Mouse (Mus musculus) heart, adult 8-10 months (tissue): ENCODE measurements at regions not wholly inside any gene's neighbourhood (a gene's known extent, or its start where the extent isn't known, plus 50 kb on each side); places are given as distances from the start of the nearest gene placed in this dataset.
A peak's percentile ranks its signal among the peaks of the same experiment; 100 is the strongest.

ENCODE experiments used
- DNase-seq: peaks from one replicate; pipeline ENCODE4 v3.0.0; 2022; ENCODE audit warnings: low spot score

DNA sequence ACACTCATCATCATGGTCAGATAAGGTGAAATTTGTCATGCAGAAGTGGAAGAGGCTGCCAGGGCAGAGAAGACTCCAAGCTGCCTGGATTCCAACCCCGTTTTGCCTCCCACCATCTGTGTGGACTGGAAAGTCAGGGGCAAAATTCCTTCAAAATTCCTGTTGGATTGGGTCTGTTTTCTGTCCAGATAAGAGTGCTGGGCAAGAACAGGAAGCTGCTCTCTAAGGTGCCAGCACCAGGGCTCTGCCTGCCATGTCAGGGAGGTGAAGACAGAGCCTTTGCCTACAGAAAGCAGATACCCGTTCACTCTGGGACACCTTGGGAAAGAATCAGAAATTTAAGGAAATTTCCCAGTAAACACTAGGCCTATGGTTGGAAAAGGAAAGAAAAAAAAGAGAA, 112.5 kb upstream of the Sash1 start:
- DNase-seq: no peak

DNA sequence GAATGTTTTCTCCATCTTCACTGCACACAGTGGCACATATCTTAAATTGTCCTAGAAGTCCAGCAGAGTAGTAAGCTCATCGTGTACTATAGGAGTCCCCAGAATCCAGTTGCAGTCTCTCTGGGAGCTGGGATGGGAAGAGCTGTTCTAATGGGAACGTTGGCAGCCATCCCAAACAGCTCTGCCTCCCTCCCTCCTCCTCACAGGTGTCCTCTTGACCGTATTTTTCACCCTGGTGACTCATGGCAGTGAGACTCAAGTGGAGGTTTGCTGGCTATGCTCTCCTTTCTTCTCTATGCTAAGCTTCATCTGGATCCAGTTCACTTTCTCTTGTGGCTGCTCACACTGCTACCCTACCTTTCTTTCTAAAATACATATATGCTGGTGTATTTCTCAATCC, 109.2 kb upstream of the Sash1 start:
- no peak for DNase-seq

GRCm38 (mm10) chr10:8986339-8986738, 100.5 kb upstream of the Sash1 start:
- no peak for DNase-seq

DNA sequence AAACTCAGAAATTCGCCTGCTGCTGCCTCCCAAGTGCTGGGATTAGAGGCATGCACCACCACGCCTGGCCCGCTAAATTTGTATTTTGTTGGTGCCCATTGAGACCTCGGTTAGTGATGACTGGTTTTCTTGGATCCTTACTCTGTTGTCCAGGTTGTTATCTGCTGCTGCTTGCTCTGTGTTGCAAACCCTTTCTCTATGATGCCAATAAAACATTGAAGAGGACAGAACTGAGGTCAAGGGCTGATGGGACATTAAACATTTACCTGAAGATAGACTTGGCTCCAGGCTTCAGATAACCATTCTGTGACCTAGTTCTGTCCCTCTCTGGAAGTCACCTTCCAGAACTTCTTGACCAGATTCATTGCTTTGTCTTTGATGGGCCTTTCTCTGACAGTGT, 97.5 kb upstream of the Sash1 start:
- no peak for DNase-seq

GRCm38 (mm10) chr10:8980568-8980967, 94.7 kb upstream of the Sash1 start:
- no peak for DNase-seq

GRCm38 (mm10) chr10:8978595-8978994, 92.7 kb upstream of the Sash1 start:
- DNase-seq: no peak

GRCm38 (mm10) chr10:8973934-8974333, 88.1 kb upstream of the Sash1 start:
- DNase-seq: peak; percentile 34

DNA sequence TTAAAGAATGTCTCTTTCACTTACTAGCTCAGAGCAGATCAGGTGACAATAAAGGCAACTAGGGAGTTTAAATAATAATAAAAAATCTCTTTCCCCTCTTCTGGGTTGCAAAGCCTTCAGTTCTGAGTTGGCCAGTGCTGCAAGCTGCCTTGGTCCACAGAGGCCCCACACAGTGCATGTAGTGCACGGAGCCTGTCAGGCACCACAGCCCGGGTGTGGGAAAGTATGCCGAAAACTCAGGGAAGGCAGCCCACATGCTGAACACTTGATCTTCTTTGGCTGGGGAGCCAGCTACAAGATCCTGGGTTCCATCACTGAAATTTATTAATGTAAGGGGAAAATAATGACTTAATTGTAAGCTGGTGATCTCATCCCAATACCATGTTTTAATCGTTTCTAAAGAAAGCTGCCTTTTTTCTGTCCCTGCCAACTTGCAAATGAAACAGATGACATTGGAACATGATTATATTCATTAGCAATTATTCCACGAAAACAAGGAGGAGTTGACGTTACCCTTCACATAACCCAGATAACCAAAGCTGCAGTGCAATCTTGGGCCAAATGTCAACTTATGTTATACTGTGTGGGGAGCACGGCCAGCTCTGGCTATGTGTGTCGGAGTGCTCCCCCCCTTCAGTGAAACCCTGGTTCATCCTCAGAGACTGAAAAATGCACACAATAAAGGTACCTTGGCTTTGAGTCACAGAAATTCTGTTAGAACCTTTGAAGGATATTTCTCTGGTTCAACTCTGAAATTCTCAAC, 87.1 kb upstream of the Sash1 start:
- DNase-seq: no peak

DNA sequence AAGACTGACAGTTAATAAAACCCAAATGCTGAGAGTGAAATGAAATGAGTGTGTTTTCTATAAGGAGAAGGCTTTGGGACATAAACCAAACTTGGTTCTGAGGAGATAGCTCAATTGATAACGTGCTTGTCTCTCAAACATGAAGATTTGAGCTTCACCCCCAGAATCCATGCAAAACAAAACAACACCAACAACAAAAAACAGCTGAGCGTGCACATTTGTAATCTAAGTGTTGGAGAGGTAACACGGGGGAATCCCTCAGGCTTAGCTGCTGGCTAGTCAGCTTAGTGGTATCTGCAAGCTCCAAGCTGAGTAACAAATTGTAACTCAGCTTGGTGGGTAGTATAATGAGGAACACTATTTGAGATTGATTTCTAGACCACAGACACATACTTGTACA, 84.9 kb upstream of the Sash1 start:
- no peak for DNase-seq

DNA sequence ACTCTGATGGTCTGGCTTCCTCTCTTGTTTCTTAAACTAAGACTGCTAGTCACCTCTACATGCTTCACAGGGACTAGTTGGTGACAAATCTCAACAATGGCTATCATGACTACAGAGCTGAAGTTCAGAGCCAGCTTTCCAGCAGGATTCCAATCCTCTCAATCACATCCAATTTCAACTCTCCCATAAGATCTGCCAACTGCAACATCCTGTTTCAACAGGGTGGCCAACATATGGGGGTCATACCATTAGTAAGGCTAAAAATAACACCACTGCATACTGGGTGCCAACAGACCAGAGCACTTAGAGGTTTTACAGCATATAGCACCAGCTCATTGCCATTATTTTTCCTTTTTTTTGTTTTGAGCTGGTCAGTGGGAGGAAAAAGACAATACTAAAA, 83.7 kb upstream of the Sash1 start:
- DNase-seq: no peak

DNA sequence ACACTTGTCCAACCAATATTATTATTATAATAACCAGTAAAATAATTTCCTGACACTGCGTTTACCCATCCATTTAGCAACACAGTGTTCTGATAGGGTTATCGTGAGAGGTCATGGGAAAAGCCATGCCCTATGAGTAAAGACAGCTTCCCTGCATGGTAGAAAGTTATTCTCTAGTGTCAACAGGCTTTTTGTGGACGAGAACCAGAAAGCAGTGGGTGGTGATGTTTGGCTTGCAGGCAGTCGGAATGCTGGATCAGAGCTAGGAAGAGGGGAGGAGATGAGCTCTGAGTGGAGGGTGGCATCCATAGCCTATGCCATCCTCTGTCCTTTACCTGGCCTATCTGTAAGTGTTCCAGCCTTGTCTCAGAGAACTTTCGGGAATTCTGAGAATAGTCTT, 83.1 kb upstream of the Sash1 start:
- DNase-seq: no peak

- peak; percentile 61 for DNase-seq
Measured at GRCm38 (mm10) chr10:8968276-8968923, 82.5 kb upstream of the Sash1 start.

DNA sequence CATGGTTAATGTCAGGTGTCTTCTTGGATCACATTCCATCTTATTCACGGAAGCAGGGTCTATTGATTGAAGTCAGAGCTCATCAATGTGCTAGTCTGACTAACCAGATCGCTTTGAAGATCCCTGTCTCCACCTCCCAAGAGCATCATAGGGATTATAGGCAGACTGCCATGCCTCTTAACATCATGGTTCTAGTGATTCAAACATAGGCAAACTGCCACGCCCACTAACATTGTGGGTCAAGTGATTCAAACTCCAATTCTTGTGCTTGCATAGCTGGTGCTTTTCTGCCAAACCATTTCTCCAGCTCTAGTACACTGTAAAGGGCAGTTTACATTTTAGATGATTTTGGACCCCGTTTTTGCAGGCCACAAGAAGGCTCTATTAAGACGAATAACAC, 77.1 kb upstream of the Sash1 start:
- DNase-seq: no peak

- no peak for DNase-seq
Measured at GRCm38 (mm10) chr10:8960964-8961675, 75.2 kb upstream of the Sash1 start.

- DNase-seq: no peak
Measured at GRCm38 (mm10) chr10:8960275-8960960, 74.5 kb upstream of the Sash1 start.

GRCm38 (mm10) chr10:8955499-8956211, 69.8 kb upstream of the Sash1 start:
- no peak for DNase-seq

- no peak for DNase-seq
Measured at GRCm38 (mm10) chr10:8954003-8954402, 68.1 kb upstream of the Sash1 start.

DNA sequence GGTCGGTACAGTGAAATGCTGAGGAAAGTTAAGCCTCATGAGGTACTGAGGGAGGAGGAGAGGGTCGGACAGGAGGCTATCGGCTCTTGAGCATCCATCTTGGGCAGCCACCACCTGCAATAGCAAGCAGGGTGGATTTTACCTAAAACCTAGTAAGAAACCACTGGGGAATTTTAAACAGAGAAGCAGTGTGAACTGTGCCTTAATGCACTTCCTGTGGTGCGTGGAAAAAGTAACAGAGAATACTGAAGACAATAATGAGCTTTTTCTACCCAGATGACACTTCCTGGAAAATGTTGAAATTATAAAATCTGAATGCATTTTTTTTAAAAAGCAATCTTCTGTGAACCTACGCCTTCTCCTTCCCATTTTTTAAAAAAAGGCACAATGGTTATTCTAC, 67.1 kb upstream of the Sash1 start:
- no peak for DNase-seq

- no peak for DNase-seq
Measured at GRCm38 (mm10) chr10:8951937-8952336, 66.1 kb upstream of the Sash1 start.

DNA sequence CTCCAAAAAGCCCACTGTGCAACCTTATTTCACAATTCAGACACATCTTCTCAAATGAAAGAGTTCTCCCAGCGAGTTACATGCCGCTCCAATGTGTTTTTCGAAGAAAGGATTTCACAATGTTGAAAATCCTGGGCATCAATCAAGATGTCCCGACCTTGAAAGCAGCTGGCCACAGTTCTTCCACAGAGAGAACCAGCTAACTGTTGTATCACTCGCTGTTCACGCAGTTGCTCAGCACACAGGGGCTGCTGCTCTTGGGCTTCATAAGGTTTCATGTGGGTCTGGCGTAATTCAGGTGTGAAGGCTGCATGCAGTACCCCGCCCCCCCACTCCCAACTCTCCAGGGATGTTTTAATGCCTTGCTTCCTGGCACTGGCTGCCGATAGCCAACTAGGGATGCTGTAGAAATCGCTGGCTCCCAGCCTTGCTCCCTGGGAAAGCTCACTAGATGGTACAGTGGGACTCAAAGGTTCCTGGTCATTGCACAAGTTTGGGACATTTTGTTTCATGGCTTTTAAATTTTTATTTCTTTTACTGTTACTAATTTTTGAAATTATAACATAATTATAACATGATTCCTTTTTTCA, 65.5 kb upstream of the Sash1 start:
- DNase-seq: no peak

DNA sequence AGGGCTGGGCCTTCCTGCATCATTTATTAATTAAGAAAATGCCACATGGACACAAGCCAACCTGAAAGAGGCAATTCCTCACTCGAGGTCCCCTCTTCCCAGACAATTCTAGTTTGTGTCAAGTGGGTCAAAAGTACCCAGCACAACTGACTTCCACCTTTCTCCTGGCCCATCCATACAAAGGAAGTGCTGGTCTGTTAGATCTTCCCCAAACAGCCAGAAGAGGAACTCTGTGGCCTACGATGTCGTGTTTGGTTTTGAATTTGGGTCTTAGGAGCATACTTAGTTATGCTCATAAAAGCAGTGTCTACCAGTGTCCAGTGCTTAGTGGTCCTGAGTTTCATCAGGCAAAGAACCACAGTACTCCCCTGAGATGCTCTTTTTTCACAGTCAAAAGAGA, 62.4 kb upstream of the Sash1 start:
- DNase-seq: no peak
